Mouse (Mus musculus): Measurements from ENCODE around the gene Tspan14. TPM values are rescaled to one million over a fixed set of nuclear protein-coding genes. Genes with fewer than 3 reads are reported as not detected.

Tspan14 gene
- polyA plus RNA-seq, 1 experiment from 2014 or later = 72.3 TPM

DNA sequence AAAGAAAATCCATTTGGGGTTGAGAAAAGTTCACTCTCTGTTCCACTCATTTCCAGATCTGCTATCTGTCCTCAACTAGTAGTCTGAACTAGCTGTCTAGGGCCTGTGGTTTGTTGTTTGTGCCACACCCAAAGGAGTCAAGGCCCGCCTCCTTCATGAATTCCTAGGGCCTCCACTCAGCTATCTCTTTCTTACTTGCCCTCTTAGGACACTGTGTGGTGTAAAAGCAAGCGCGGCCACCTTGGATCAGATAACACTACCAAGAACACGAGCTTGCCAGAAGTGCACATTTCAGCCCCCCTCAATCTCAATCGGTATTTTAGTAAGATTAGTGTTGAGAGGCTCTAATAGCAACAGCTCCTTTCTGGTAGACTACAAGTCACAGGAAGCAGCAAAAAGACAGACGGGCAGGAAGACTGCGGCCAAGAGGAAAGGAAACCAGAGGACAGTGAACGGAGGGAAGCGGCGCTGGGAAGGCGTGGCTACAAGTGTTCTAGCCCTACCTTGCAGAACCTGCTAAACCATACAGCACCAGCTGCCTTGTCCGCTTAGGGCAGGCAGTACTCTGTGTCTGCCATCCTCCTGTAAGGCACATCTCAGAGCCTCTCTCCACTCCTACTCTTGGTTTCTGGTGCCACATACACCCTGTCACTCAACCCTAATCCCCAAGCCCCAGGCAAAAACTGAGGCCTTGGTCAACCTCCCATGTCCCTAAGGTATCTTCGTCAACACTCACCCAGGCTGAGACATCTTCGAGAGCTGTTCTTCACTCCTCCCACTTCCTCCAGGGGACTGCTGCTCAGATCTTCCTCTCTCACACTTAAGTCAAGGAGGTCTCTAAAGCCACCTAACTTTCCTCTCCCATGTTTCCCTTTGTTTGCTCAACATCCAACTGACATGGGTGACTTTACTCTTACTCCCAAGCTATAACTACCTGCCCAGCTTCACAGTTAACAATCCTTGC lies 18.9 kb downstream of the Tspan14 start:
- Histone ChIP-seq H3K27me3 (replicated peaks) (no peaks in the 10 kb centered on the region), H3K9ac (no peak overlapping the region)
- ATAC-seq (ENCODE audit: insufficient read depth, low FRiP score, low read depth) = peak; percentile 80

GRCm38 (mm10) chr14:40943802-40944201 lies 22.8 kb downstream of the Tspan14 start:
- WGBS = 83% methylated on average over 2 of the region's 2 CpGs

More for the DNA sequence above, 18.9 kb downstream of the Tspan14 start:
- H3K4me2 ChIP-seq = peak overlapping the region; percentile 20
- H3K4me3 ChIP-seq (replicated peaks) = no peak overlapping the region
- H3K4me1 ChIP-seq = peaks cover 29% of the 10 kb centered on the region
- no peaks in the 10 kb centered on the region; the same call in 1 of the 2 replicates for H3K36me3 ChIP-seq
- WGBS = 61% methylated on average over 14 of the region's 14 CpGs
- peak overlapping the region; percentile 90 for H3K27ac ChIP-seq
- H3K9me3 ChIP-seq = no peaks in the 10 kb centered on the region

GRCm38 (mm10) chr14:40942429-40942828 lies 24.2 kb downstream of the Tspan14 start:
- H3K4me3 ChIP-seq (replicated peaks) = no peak overlapping the region
- H3K4me2 ChIP-seq = no peak overlapping the region
- H3K4me1 ChIP-seq = 0 out of 2 replicates have a peak, but pooled peaks cover 3% of the 10 kb centered on the region
- no peak overlapping the region for H3K9ac ChIP-seq
- no peak for ATAC-seq (ENCODE audit: insufficient read depth, low FRiP score, low read depth)
- no peaks in the 10 kb centered on the region for H3K9me3 ChIP-seq
- no peaks in the 10 kb centered on the region for H3K27me3 ChIP-seq (replicated peaks)
- H3K27ac ChIP-seq = no peak overlapping the region
- WGBS = 78% methylated on average over 2 of the region's 2 CpGs
- no peaks in the 10 kb centered on the region for H3K36me3 ChIP-seq

More at GRCm38 (mm10) chr14:40943802-40944201, 22.8 kb downstream of the Tspan14 start:
- ATAC-seq (ENCODE audit: insufficient read depth, low FRiP score, low read depth) = no peak
- Histone ChIP-seq H3K4me1 (peaks cover 15% of the 10 kb centered on the region), H3K27me3 (replicated peaks) (no peaks in the 10 kb centered on the region), H3K4me3 (replicated peaks) (no peak overlapping the region), H3K27ac (no peak overlapping the region), H3K4me2 (no peak overlapping the region), H3K9ac (no peak overlapping the region), H3K36me3 (no peaks in the 10 kb centered on the region), H3K9me3 (no peaks in the 10 kb centered on the region)

DNA sequence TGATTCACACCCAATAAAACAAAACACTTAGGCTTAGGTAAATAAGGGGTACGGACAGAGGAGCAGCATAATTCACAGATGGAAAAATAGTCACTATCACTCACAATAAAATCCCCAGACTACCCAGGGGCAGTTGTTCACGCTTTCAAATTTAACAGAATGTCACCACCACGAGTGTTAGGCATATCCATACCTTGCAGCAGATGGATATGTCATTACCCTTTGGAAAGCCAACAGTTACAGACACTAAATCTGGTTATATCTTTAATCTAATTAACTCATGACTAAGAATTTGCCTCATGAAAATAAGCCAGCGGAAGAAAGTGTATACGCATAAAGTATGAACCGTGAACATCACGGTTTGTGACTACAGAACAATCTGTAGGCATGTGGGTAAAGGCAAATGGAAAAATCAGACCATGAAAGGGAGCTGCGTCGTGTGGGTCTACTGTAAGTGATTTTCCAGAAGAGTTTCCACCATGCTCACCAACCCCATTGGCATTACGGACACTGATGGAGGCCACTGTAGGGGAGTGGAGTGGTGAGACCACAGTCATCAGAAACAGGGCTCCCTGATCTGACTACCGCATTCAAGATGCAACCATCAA lies 28.1 kb downstream of the Tspan14 start:
- H3K4me1 ChIP-seq = peaks cover 13% of the 10 kb centered on the region
- no peak overlapping the region for H3K4me3 ChIP-seq (replicated peaks)
- H3K4me2 ChIP-seq = no peak overlapping the region
- H3K27ac ChIP-seq = no peak overlapping the region
- H3K9me3 ChIP-seq = no peaks in the 10 kb centered on the region
- WGBS = 85% methylated on average over 11 of the region's 11 CpGs
- no peaks in the 10 kb centered on the region for H3K36me3 ChIP-seq
- H3K27me3 ChIP-seq (replicated peaks) = no peaks in the 10 kb centered on the region
- H3K9ac ChIP-seq = no peak overlapping the region
- ATAC-seq (ENCODE audit: insufficient read depth, low FRiP score, low read depth) = no peak

GRCm38 (mm10) chr14:40937052-40937451 lies 29.6 kb downstream of the Tspan14 start:
- no peak for ATAC-seq (ENCODE audit: insufficient read depth, low FRiP score, low read depth)
- H3K4me3 ChIP-seq (replicated peaks) = no peak overlapping the region
- no peak overlapping the region for H3K27ac ChIP-seq
- no peaks in the 10 kb centered on the region for H3K9me3 ChIP-seq
- H3K4me1 ChIP-seq = peaks cover 18% of the 10 kb centered on the region
- H3K9ac ChIP-seq = no peak overlapping the region
- H3K27me3 ChIP-seq (replicated peaks) = no peaks in the 10 kb centered on the region
- 75% methylated on average over 4 of the region's 4 CpGs for WGBS
- no peak overlapping the region for H3K4me2 ChIP-seq
- H3K36me3 ChIP-seq = no peaks in the 10 kb centered on the region

DNA sequence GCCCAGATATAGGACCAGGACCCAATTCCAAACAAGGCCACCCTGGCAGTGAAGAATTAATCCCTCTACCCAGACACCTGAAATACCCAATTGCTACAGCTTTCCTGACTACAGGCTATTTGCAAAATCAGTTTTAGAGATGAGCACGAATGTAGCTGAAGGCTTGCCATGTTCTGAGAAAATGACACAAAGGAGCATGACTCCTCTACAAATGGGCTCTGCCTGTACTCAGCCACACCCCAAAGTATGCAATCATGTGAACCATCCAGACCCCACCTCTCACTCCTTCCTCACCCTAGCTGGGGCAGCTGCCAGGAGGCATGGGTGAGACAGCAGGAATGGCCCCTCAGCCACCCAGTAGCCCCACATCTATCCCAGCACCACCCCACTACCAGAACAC lies 31.1 kb downstream of the Tspan14 start:
- H3K36me3 ChIP-seq = no peaks in the 10 kb centered on the region
- H3K4me1 ChIP-seq = peaks cover 29% of the 10 kb centered on the region
- ATAC-seq (ENCODE audit: insufficient read depth, low FRiP score, low read depth) = no peak
- H3K4me3 ChIP-seq (replicated peaks) = no peak overlapping the region
- H3K27ac ChIP-seq = no peak overlapping the region
- 81% methylated on average over 1 of the region's 1 CpGs for WGBS
- H3K27me3 ChIP-seq (replicated peaks) = no peaks in the 10 kb centered on the region
- no peak overlapping the region for H3K9ac ChIP-seq
- no peaks in the 10 kb centered on the region for H3K9me3 ChIP-seq
- no peak overlapping the region for H3K4me2 ChIP-seq

- 74% methylated on average over 2 of the region's 2 CpGs for WGBS
- H3K27ac ChIP-seq = no peak overlapping the region
- no peak overlapping the region for H3K4me3 ChIP-seq (replicated peaks)
- H3K27me3 ChIP-seq (replicated peaks) = no peaks in the 10 kb centered on the region
- H3K9me3 ChIP-seq = no peaks in the 10 kb centered on the region
- H3K9ac ChIP-seq = no peak overlapping the region
- H3K36me3 ChIP-seq = no peaks in the 10 kb centered on the region
- no peak for ATAC-seq (ENCODE audit: insufficient read depth, low FRiP score, low read depth)
- peaks cover 29% of the 10 kb centered on the region for H3K4me1 ChIP-seq
- H3K4me2 ChIP-seq = no peak overlapping the region
Observed at GRCm38 (mm10) chr14:40935054-40935453, 31.6 kb downstream of the Tspan14 start.

- Histone ChIP-seq H3K4me3 (replicated peaks) (no peak overlapping the region), H3K4me2 (no peak overlapping the region), H3K36me3 (no peaks in the 10 kb centered on the region), H3K27ac (no peak overlapping the region), H3K9ac (no peak overlapping the region), H3K9me3 (no peaks in the 10 kb centered on the region), H3K4me1 (peaks cover 29% of the 10 kb centered on the region), H3K27me3 (replicated peaks) (no peaks in the 10 kb centered on the region)
- WGBS = 78% methylated on average over 7 of the region's 7 CpGs
- ATAC-seq (ENCODE audit: insufficient read depth, low FRiP score, low read depth) = no peak
Observed at GRCm38 (mm10) chr14:40933328-40933727, 33.3 kb downstream of the Tspan14 start.

DNA sequence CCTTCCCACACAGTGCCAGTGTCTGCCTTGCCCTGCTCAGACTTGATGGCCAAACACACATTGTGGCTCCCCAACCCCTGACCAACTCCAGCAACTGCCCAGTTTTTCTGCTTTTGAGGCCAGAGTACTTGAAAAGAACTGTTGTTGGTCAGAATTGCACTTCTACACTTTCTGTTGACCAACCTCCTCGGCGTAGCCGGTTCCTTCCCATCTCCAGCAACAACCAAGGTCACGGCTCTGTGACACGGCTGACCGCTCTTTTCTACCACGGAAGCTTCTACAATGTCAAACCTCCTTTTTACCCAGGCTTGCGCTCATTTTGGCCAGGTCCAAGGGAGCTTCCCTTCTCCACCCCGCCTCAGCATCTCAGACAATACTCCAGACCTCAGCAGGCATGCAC lies 34.4 kb downstream of the Tspan14 start:
- H3K9ac ChIP-seq = no peak overlapping the region
- WGBS = 80% methylated on average over 9 of the region's 9 CpGs
- ATAC-seq (ENCODE audit: insufficient read depth, low FRiP score, low read depth) = no peak
- no peak overlapping the region for H3K27ac ChIP-seq
- no peak overlapping the region for H3K4me3 ChIP-seq (replicated peaks)
- H3K36me3 ChIP-seq = no peaks in the 10 kb centered on the region
- H3K4me2 ChIP-seq = no peak overlapping the region
- H3K27me3 ChIP-seq (replicated peaks) = no peaks in the 10 kb centered on the region
- H3K9me3 ChIP-seq = no peaks in the 10 kb centered on the region
- peaks cover 29% of the 10 kb centered on the region for H3K4me1 ChIP-seq

DNA sequence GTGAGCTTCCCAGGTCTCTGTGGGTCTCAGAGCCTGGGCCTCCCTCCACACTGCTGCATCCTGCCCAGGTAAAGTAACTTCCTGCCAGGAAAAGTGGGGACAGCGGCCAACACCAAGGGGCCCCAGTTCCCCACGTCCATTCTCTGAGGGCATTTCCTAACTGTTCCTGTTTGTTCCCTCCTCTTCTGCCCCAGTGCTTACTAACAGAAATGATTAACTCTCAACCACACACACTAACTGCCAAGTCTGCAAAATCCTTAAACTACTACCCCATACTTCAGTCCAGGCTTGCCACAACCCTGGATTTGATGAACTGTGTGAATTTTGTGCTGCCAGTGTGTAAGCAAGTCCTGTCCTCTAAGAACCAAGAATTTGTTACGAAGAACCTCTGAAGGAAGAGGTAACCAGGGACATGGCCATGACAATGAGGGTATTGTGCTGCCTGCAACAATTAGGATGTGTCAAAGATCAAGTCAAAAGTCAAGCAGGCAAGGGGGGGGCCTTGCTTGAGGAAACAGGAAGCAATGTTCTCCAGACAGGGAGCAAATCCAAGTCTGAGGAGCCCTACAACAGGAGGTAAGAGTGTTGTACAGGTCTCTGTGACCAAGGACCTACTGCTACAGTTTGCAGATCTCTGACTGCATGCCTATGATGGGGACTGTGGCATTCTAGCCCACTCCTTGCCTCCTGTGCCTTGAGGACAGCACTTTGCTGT lies 35.3 kb downstream of the Tspan14 start:
- no peak overlapping the region for H3K9ac ChIP-seq
- H3K9me3 ChIP-seq = no peaks in the 10 kb centered on the region
- WGBS = 36% methylated on average over 3 of the region's 3 CpGs
- H3K4me3 ChIP-seq (replicated peaks) = no peak overlapping the region
- ATAC-seq (ENCODE audit: insufficient read depth, low FRiP score, low read depth) = no peak
- peaks cover 29% of the 10 kb centered on the region for H3K4me1 ChIP-seq
- H3K27ac ChIP-seq = peak overlapping the region; percentile 27; the same call in 1 of the 2 replicates
- H3K4me2 ChIP-seq = no peak overlapping the region
- H3K27me3 ChIP-seq (replicated peaks) = no peaks in the 10 kb centered on the region
- H3K36me3 ChIP-seq = no peaks in the 10 kb centered on the region

DNA sequence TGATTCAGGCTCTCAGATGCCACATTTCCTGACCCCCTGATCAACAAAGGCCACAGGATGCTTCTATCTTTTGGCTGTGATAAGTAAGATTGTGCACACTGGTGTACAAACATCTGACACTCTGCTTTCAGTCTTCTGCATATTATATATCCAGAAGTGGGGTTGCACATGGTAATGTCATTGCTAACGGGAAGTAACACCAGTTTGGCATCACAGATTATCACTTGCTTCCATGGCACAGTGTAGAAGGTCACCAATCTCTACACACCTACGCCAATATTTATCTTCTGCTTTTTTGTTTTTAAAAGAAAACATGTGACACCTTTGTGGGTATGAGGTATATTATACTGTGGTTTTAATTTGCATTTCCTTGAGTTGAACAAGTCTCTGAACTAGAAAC lies 36.7 kb downstream of the Tspan14 start:
- Histone ChIP-seq H3K27ac (no peak overlapping the region), H3K9me3 (no peaks in the 10 kb centered on the region), H3K36me3 (no peaks in the 10 kb centered on the region), H3K27me3 (replicated peaks) (no peaks in the 10 kb centered on the region), H3K9ac (no peak overlapping the region), H3K4me3 (replicated peaks) (no peak overlapping the region), H3K4me2 (no peak overlapping the region), H3K4me1 (peaks cover 18% of the 10 kb centered on the region)
- ATAC-seq (ENCODE audit: insufficient read depth, low FRiP score, low read depth) = no peak
- WGBS = 85% methylated on average over 2 of the region's 2 CpGs

All from stomach, embryonic 15.5 days (tissue).